Mouse (Mus musculus): ENCODE results near the gene Hoxb8. TPM values are rescaled to one million over a fixed set of nuclear protein-coding genes. Genes with fewer than 3 reads are reported as not detected.

Hoxb8 gene
- polyA plus RNA-seq, 1 experiment from 2014 or later, result 0.33 TPM

DNA sequence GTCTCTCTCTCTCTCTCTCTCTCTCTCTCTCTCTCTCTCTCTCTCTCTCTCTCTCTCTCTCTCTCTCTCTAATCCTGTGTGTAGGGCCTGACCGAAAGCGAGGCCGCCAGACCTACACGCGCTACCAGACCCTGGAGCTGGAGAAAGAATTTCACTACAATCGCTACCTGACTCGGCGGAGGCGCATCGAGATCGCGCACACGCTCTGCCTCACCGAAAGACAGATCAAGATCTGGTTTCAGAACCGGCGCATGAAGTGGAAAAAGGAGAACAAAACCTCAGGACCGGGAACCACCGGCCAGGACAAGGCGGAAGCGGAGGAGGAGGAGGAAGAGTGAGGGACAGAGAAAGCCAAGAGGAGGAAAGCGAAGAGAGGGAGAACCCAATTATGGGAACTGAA is 7.6 kb downstream of the Hoxb8 start:
- H3K9ac ChIP-seq (ENCODE audit: low read length), result no peak overlapping the region
- 44% methylated on average over 21 of the region's 21 CpGs for WGBS
- H3K27me3 ChIP-seq (ENCODE audit: control insufficient read depth, insufficient read depth, low read depth, low read length), result peaks cover 75% of the 10 kb centered on the region
- no peaks in the 10 kb centered on the region for H3K4me1 ChIP-seq (replicated peaks; ENCODE audit: control insufficient read depth, insufficient read depth, low read length)
- H3K4me3 ChIP-seq (ENCODE audit: low read length), result no peak overlapping the region
- H3K27ac ChIP-seq (ENCODE audit: low read length), result no peak overlapping the region
- no peak overlapping the region for H3K4me2 ChIP-seq (ENCODE audit: low read depth, low read length)
- no peaks in the 10 kb centered on the region for H3K9me3 ChIP-seq (ENCODE audit: control insufficient read depth, low read length)
- ATAC-seq (ENCODE audit: low read depth), result no peak
- no peaks in the 10 kb centered on the region for H3K36me3 ChIP-seq (ENCODE audit: control insufficient read depth, insufficient read depth, low read length)

GRCm38 (mm10) chr11:96289837-96290236 is 8.1 kb downstream of the Hoxb8 start:
- ATAC-seq (ENCODE audit: low read depth), result no peak

DNA sequence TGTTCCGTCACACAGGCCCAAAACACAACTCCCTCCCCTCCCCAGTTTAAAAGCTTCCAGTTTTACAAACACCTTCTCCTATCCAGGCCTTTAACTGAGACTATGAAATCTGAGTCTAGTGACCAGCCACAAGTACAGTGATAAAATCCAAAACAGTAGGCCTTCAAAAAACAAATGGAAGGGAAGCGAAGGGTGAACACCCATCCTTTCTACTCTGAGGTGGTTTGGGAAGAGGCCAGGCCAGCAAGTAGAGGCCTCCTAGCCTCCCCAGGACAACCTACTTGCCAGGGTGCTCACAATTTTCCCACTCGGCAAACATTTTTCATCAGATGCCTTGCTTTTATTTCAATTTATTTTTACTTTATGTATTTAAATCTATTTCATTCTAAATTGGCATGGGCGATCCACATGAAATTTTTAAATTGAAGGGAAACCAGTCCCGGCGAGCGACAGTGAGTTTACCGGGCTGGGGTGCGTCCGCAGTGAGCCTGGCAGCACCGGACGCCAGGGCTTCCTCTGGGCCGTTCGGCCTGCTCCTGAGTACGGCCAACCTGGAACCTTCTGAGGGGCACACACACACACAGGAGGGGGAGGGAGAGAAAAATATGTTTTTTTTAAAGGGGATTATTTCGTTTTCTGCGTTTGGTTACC is 9.1 kb downstream of the Hoxb8 start:
- no peak overlapping the region for H3K27ac ChIP-seq (ENCODE audit: low read length)
- ATAC-seq (ENCODE audit: low read depth), result no peak
- no peak overlapping the region for H3K9ac ChIP-seq (ENCODE audit: low read length)
- H3K4me3 ChIP-seq (ENCODE audit: low read length), result no peak overlapping the region
- H3K4me1 ChIP-seq (replicated peaks; ENCODE audit: control insufficient read depth, insufficient read depth, low read length), result peaks cover 3% of the 10 kb centered on the region; the same call in 1 of the 2 replicates
- 41% methylated on average over 17 of the region's 17 CpGs for WGBS
- H3K27me3 ChIP-seq (ENCODE audit: control insufficient read depth, insufficient read depth, low read depth, low read length), result peaks cover 82% of the 10 kb centered on the region
- no peak overlapping the region for H3K4me2 ChIP-seq (ENCODE audit: low read depth, low read length)
- H3K36me3 ChIP-seq (ENCODE audit: control insufficient read depth, insufficient read depth, low read length), result no peaks in the 10 kb centered on the region
- no peaks in the 10 kb centered on the region for H3K9me3 ChIP-seq (ENCODE audit: control insufficient read depth, low read length)

More at GRCm38 (mm10) chr11:96289837-96290236, 8.1 kb downstream of the Hoxb8 start:
- no peaks in the 10 kb centered on the region for H3K4me1 ChIP-seq (replicated peaks; ENCODE audit: control insufficient read depth, insufficient read depth, low read length)
- peaks cover 78% of the 10 kb centered on the region for H3K27me3 ChIP-seq (ENCODE audit: control insufficient read depth, insufficient read depth, low read depth, low read length)
- no peak overlapping the region for H3K9ac ChIP-seq (ENCODE audit: low read length)
- no peak overlapping the region for H3K27ac ChIP-seq (ENCODE audit: low read length)
- no peaks in the 10 kb centered on the region for H3K9me3 ChIP-seq (ENCODE audit: control insufficient read depth, low read length)
- H3K4me2 ChIP-seq (ENCODE audit: low read depth, low read length), result no peak overlapping the region
- WGBS, result 29% methylated on average over 6 of the region's 6 CpGs
- no peaks in the 10 kb centered on the region for H3K36me3 ChIP-seq (ENCODE audit: control insufficient read depth, insufficient read depth, low read length)
- H3K4me3 ChIP-seq (ENCODE audit: low read length), result no peak overlapping the region

DNA sequence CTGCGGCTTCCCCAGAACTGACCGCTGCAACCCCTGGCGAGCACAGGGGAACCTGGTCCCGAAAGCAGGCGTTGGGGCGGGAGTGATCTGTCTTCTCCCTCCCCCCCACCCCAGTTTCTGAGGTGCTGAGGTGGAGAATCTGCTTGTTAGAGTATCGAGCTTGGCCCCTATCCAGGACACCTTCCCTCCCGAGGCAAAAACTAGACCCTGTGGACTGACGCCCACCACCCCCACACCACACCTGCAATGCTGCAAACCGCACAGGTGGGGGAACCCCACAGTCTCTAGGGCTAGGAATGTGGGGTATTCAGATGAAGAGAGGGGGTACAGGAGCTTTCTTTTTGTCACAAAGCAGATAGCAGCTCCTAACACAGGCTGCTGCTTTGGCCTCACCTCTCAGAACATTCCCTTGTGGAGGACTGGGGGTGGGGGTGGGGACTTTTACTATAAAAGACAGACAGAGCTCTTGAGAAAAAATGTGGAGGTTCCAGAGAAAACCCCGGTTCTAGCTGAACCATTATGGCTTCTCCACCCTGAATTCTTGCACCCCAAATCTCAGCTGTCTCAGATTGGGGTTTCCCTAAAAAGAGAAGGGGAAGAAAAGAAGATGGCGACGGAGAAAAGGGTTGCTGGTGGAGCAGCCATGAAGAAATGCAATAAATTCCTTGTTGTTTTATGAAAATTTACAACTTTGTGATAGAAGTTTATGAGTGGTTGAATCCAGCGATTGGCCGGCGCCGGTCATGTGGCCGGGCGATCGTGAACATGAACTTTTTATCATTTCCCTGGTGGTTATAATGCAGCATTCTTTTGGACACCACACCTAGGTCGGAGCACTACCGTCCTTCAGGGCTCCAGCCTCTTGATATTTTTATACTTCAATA is 10.2 kb downstream of the Hoxb8 start, which contains the start of gene Hoxb6:
Gene Hoxb6, plus strand, starts transcription at position 796 of the 884 bp plus-strand sequence.
- Histone ChIP-seq H3K36me3 (ENCODE audit: control insufficient read depth, insufficient read depth, low read length) (no peaks in the 10 kb centered on the region), H3K4me2 (ENCODE audit: low read depth, low read length) (no peak within 1 kb of the TSS), H3K9ac (ENCODE audit: low read length) (no peak within 1 kb of the TSS), H3K9me3 (ENCODE audit: control insufficient read depth, low read length) (no peaks in the 10 kb centered on the region), H3K4me3 (ENCODE audit: low read length) (peak within 1 kb of the TSS; percentile 4; the same call in 1 of the 2 replicates), H3K27ac (ENCODE audit: low read length) (no peak within 1 kb of the TSS), H3K4me1 (replicated peaks; ENCODE audit: control insufficient read depth, insufficient read depth, low read length) (peaks cover 3% of the 10 kb centered on the region; the same call in 1 of the 2 replicates), H3K27me3 (ENCODE audit: control insufficient read depth, insufficient read depth, low read depth, low read length) (peaks cover 84% of the 10 kb centered on the region)
- 10% methylated on average over 22 of the region's 22 CpGs for WGBS
- no peak for ATAC-seq (ENCODE audit: low read depth)

GRCm38 (mm10) chr11:96292565-96293301 is 11.0 kb downstream of the Hoxb8 start:
- no peak for ATAC-seq (ENCODE audit: low read depth)
- Histone ChIP-seq H3K4me3 (ENCODE audit: low read length) (peak overlapping the region; percentile 4; the same call in 1 of the 2 replicates), H3K9ac (ENCODE audit: low read length) (no peak overlapping the region), H3K4me2 (ENCODE audit: low read depth, low read length) (no peak overlapping the region), H3K9me3 (ENCODE audit: control insufficient read depth, low read length) (no peaks in the 10 kb centered on the region), H3K27ac (ENCODE audit: low read length) (no peak overlapping the region), H3K4me1 (replicated peaks; ENCODE audit: control insufficient read depth, insufficient read depth, low read length) (peaks cover 3% of the 10 kb centered on the region; the same call in 1 of the 2 replicates), H3K27me3 (ENCODE audit: control insufficient read depth, insufficient read depth, low read depth, low read length) (peaks cover 83% of the 10 kb centered on the region), H3K36me3 (ENCODE audit: control insufficient read depth, insufficient read depth, low read length) (no peaks in the 10 kb centered on the region)
- 22% methylated on average over 12 of the region's 12 CpGs for WGBS

DNA sequence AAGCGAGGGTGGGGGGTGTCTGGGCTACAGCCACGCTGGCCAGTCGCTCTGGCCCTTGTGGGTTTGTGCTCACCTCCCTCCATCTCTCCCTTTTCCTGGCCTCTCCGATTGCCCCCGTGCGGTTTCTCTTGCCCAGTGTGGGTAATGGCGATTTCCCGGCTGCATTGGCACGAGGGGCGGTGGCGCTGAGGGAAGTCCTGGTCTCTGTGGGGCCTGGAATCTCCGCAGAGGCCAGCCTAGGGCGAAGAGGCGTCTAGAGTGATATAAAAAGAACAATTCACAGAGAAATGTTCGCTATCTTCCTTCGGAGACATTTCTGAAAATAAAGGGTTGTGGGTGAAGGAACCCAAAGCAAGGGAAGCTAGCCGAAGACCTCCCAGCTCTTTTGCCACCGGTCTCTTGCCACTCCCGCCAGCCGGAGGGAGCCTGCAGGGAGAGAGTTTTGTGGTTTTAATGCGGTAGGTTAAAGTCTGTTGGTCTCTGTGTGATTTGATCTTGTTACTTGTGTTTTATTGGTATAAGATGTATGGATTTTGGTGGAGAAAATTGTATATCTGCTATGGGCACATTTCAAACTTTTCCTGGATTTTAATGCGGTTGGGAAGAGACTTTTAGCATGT is 11.7 kb downstream of the Hoxb8 start:
- Histone ChIP-seq H3K4me3 (ENCODE audit: low read length) (no peak overlapping the region), H3K27ac (ENCODE audit: low read length) (no peak overlapping the region), H3K27me3 (ENCODE audit: control insufficient read depth, insufficient read depth, low read depth, low read length) (peaks cover 79% of the 10 kb centered on the region), H3K4me1 (replicated peaks; ENCODE audit: control insufficient read depth, insufficient read depth, low read length) (peaks cover 3% of the 10 kb centered on the region; the same call in 1 of the 2 replicates), H3K36me3 (ENCODE audit: control insufficient read depth, insufficient read depth, low read length) (no peaks in the 10 kb centered on the region), H3K9ac (ENCODE audit: low read length) (no peak overlapping the region), H3K4me2 (ENCODE audit: low read depth, low read length) (no peak overlapping the region), H3K9me3 (ENCODE audit: control insufficient read depth, low read length) (no peaks in the 10 kb centered on the region)
- 26% methylated on average over 22 of the region's 22 CpGs for WGBS
- ATAC-seq (ENCODE audit: low read depth), result no peak

DNA sequence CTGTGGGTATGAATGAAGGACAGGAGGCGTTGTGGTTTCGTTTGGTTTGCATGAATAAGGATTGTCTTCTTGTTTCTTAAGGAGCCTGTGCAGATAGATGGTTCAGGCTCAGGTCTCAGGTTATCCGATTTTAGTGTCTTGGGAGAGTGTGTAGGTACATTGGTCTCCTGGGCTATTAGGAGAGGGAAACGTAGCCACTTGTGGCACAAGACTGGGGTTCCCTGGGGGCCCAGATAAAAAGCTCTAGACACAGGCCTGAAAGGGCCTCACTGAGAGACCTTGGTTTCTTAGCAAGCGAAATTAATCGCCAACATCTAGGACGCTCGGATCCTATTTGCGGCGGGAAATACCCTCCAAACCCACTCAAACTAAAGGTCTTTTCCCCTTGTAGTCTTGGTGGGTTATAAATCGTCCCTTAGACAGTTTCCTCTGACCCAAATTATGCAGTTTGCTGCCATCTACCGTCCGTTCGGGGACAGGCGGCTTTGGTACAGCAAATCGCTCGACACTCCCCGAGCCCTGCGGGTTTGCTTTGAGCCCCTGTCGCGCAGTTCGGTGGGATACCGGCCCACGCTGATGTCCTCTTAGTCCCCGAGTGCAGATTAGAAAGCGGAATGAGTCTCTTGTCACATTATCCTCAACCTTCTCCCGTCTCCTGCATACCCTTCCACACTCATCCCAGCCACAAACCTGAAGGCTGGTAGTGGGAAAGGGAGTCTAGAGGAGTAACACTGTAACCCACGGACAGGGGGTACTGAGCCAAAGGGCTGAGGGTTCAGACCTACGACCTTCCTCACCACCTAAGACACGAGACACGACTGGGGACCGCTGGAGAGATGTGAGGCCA is 12.8 kb downstream of the Hoxb8 start:
- WGBS, result 2% methylated on average over 32 of the region's 32 CpGs
- Histone ChIP-seq H3K4me1 (replicated peaks; ENCODE audit: control insufficient read depth, insufficient read depth, low read length) (peaks cover 3% of the 10 kb centered on the region; the same call in 1 of the 2 replicates), H3K4me3 (ENCODE audit: low read length) (peak overlapping the region; percentile 32), H3K9ac (ENCODE audit: low read length) (no peak overlapping the region), H3K36me3 (ENCODE audit: control insufficient read depth, insufficient read depth, low read length) (no peaks in the 10 kb centered on the region), H3K4me2 (ENCODE audit: low read depth, low read length) (peak overlapping the region; percentile 49), H3K27ac (ENCODE audit: low read length) (no peak overlapping the region), H3K27me3 (ENCODE audit: control insufficient read depth, insufficient read depth, low read depth, low read length) (peaks cover 76% of the 10 kb centered on the region), H3K9me3 (ENCODE audit: control insufficient read depth, low read length) (no peaks in the 10 kb centered on the region)
- peak; percentile 55; the same call in 1 of the 2 replicates for ATAC-seq (ENCODE audit: low read depth)

All from lung, embryonic 16.5 days (tissue).